Mouse (Mus musculus) midbrain, embryonic 16.5 days (tissue): ENCODE measurements around the gene Ramp2. TPM values are rescaled to one million over a fixed set of nuclear protein-coding genes. Genes with fewer than 3 reads are reported as not detected.

Experiments
- polyA plus RNA-seq: library from polyadenylated mRNA; unstranded; fragments of >200 nt; fragmentation: Nextera tagmentation; extraction: Ambion mirVana; gene quantifications from 2 replicates; pipeline ENCODE4 v1.2.1, GENCODE M21; 2015

The Ramp2 gene
- polyA plus RNA-seq, 1 experiment from 2014 or later: 79.5 TPM

Other genes starting within 250 kb of the Ramp2 start
- gene Atp6v0a1, start 236.6 kb upstream of the Ramp2 start, polyA plus RNA-seq: 155 and 172 TPM in 2 replicates
- 13.2 and 14.2 TPM in 2 replicates for gene Naglu, start 176.0 kb upstream of the Ramp2 start, polyA plus RNA-seq
- 0.21 and 0.49 TPM in 2 replicates for gene Hsd17b1, start 167.6 kb upstream of the Ramp2 start, polyA plus RNA-seq
- gene Coasy, start 163.5 kb upstream of the Ramp2 start, polyA plus RNA-seq: 42.0 and 43.5 TPM in 2 replicates
- 93.8 and 96.5 TPM in 2 replicates for gene Mlx, start 158.8 kb upstream of the Ramp2 start, polyA plus RNA-seq
- 15.2 and 17.6 TPM in 2 replicates for gene Psmc3ip, start 150.6 kb upstream of the Ramp2 start, polyA plus RNA-seq
- 24.4 and 25.4 TPM in 2 replicates for gene Retreg3, start 126.1 kb upstream of the Ramp2 start, polyA plus RNA-seq
- gene Tubg1, start 126.1 kb upstream of the Ramp2 start, polyA plus RNA-seq: 72.6 and 75.0 TPM in 2 replicates
- 62.9 and 71.4 TPM in 2 replicates for gene Tubg2, start 90.1 kb upstream of the Ramp2 start, polyA plus RNA-seq
- 4.2 and 4.7 TPM in 2 replicates for gene Cntnap1, start 75.5 kb upstream of the Ramp2 start, polyA plus RNA-seq
- gene Plekhh3, start 74.7 kb upstream of the Ramp2 start, polyA plus RNA-seq: 6.5 and 7.6 TPM in 2 replicates
- 0.47 and 0.62 TPM in 2 replicates for gene Ccr10, start 70.6 kb upstream of the Ramp2 start, polyA plus RNA-seq
- gene Ezh1, start 19.6 kb upstream of the Ramp2 start, polyA plus RNA-seq: 30.8 and 34.4 TPM in 2 replicates
- 115 and 119 TPM in 2 replicates for gene Vps25, start 7.7 kb downstream of the Ramp2 start, polyA plus RNA-seq
- gene Wnk4, start 14.5 kb downstream of the Ramp2 start, polyA plus RNA-seq: 6.4 and 7.4 TPM in 2 replicates
- 0.71 and 0.80 TPM in 2 replicates for gene Cntd1, start 33.0 kb downstream of the Ramp2 start, polyA plus RNA-seq
- gene Coa3, start 33.1 kb downstream of the Ramp2 start, polyA plus RNA-seq: 208 and 224 TPM in 2 replicates
- 159 and 177 TPM in 2 replicates for gene Becn1, start 56.3 kb downstream of the Ramp2 start, polyA plus RNA-seq
- gene Psme3, start 70.2 kb downstream of the Ramp2 start, polyA plus RNA-seq: 107 and 121 TPM in 2 replicates
- 2.0 and 2.2 TPM in 2 replicates for gene Aoc2, start 79.0 kb downstream of the Ramp2 start, polyA plus RNA-seq
- 0.13 and 0.14 TPM in 2 replicates for gene Aoc3, start 84.6 kb downstream of the Ramp2 start, polyA plus RNA-seq
- gene G6pc, start 121.5 kb downstream of the Ramp2 start, polyA plus RNA-seq: not detected in 2 replicates
- 96.2 and 98.2 TPM in 2 replicates for gene Aarsd1, start 171.6 kb downstream of the Ramp2 start, polyA plus RNA-seq
- gene Gm27029, start 178.8 kb downstream of the Ramp2 start, polyA plus RNA-seq: 7.0 and 7.9 TPM in 2 replicates
- gene Rundc1, start 179.1 kb downstream of the Ramp2 start, polyA plus RNA-seq: 32.1 and 32.6 TPM in 2 replicates
- 3.0 and 3.1 TPM in 2 replicates for gene Ptges3l, start 179.3 kb downstream of the Ramp2 start, polyA plus RNA-seq
- gene Rpl27, start 196.3 kb downstream of the Ramp2 start, polyA plus RNA-seq: 185 and 220 TPM in 2 replicates
- 2.5 and 3.1 TPM in 2 replicates for gene Ifi35, start 202.4 kb downstream of the Ramp2 start, polyA plus RNA-seq
- gene Rnd2, start 219.0 kb downstream of the Ramp2 start, polyA plus RNA-seq: 67.7 and 76.5 TPM in 2 replicates
- gene Vat1, start 220.2 kb downstream of the Ramp2 start, polyA plus RNA-seq: 134 and 145 TPM in 2 replicates